Mouse (Mus musculus): ENCODE results near the gene Smyd3. TPM values are rescaled to one million over a fixed set of nuclear protein-coding genes. Genes with fewer than 3 reads are reported as not detected.
A peak's percentile ranks its signal among the peaks of the same experiment; 100 is the strongest.

Gene Smyd3
- polyA plus RNA-seq, 1 experiment from 2014 or later: 22.3 TPM

GRCm38 (mm10) chr1:179506530-179507315 is 11.1 kb downstream of the Smyd3 start:
- no peak overlapping the region for H3K27ac ChIP-seq (ENCODE audit: low read depth)
- DNase-seq (ENCODE audit: low spot score) (no peak), ATAC-seq (replicated peaks; ENCODE audit: low FRiP score, low TSS enrichment, low read depth) (peak; percentile 72)
- no peak overlapping the region for H3K9ac ChIP-seq (ENCODE audit: low read length)
- H3K4me2 ChIP-seq (ENCODE audit: low read length): no peak overlapping the region
- H3K27me3 ChIP-seq (replicated peaks; ENCODE audit: control insufficient read depth, insufficient read depth, low read length): no peaks in the 10 kb centered on the region
- 62% methylated on average over 9 of the region's 9 CpGs for WGBS
- H3K4me1 ChIP-seq (replicated peaks; ENCODE audit: control insufficient read depth, insufficient read depth, low read length): no peaks in the 10 kb centered on the region
- no peaks in the 10 kb centered on the region for H3K36me3 ChIP-seq (ENCODE audit: control insufficient read depth, insufficient read depth, low read length)
- H3K4me3 ChIP-seq (ENCODE audit: low read depth, low read length): no peak overlapping the region
- no peaks in the 10 kb centered on the region for H3K9me3 ChIP-seq (ENCODE audit: control insufficient read depth, low read length)

GRCm38 (mm10) chr1:179502565-179502964 is 15.3 kb downstream of the Smyd3 start:
- Histone ChIP-seq H3K36me3 (ENCODE audit: control insufficient read depth, insufficient read depth, low read length) (no peaks in the 10 kb centered on the region), H3K4me3 (ENCODE audit: low read depth, low read length) (no peak overlapping the region), H3K27me3 (replicated peaks; ENCODE audit: control insufficient read depth, insufficient read depth, low read length) (no peaks in the 10 kb centered on the region), H3K9ac (ENCODE audit: low read length) (no peak overlapping the region), H3K27ac (ENCODE audit: low read depth) (no peak overlapping the region), H3K4me1 (replicated peaks; ENCODE audit: control insufficient read depth, insufficient read depth, low read length) (no peaks in the 10 kb centered on the region), H3K4me2 (ENCODE audit: low read length) (no peak overlapping the region), H3K9me3 (ENCODE audit: control insufficient read depth, low read length) (no peaks in the 10 kb centered on the region)
- WGBS: 19% methylated on average over 3 of the region's 3 CpGs
- DNase-seq (ENCODE audit: low spot score): no peak
- no peak for ATAC-seq (replicated peaks; ENCODE audit: low FRiP score, low TSS enrichment, low read depth)

- Histone ChIP-seq H3K36me3 (ENCODE audit: control insufficient read depth, insufficient read depth, low read length) (no peaks in the 10 kb centered on the region), H3K27ac (ENCODE audit: low read depth) (peak overlapping the region; percentile 57), H3K4me3 (ENCODE audit: low read depth, low read length) (no peak overlapping the region), H3K9me3 (ENCODE audit: control insufficient read depth, low read length) (no peaks in the 10 kb centered on the region), H3K9ac (ENCODE audit: low read length) (no peak overlapping the region), H3K4me2 (ENCODE audit: low read length) (no peak overlapping the region), H3K27me3 (replicated peaks; ENCODE audit: control insufficient read depth, insufficient read depth, low read length) (no peaks in the 10 kb centered on the region), H3K4me1 (replicated peaks; ENCODE audit: control insufficient read depth, insufficient read depth, low read length) (no peaks in the 10 kb centered on the region)
- 31% methylated on average over 3 of the region's 3 CpGs for WGBS
- ATAC-seq (replicated peaks; ENCODE audit: low FRiP score, low TSS enrichment, low read depth) (no peak; the same call in 1 of the 2 replicates), DNase-seq (ENCODE audit: low spot score) (no peak)
Measured at GRCm38 (mm10) chr1:179499257-179499656, 18.6 kb downstream of the Smyd3 start.

GRCm38 (mm10) chr1:179492908-179493307 is 24.9 kb downstream of the Smyd3 start:
- H3K36me3 ChIP-seq (ENCODE audit: control insufficient read depth, insufficient read depth, low read length): no peaks in the 10 kb centered on the region
- no peaks in the 10 kb centered on the region for H3K4me1 ChIP-seq (replicated peaks; ENCODE audit: control insufficient read depth, insufficient read depth, low read length)
- no peak overlapping the region for H3K4me2 ChIP-seq (ENCODE audit: low read length)
- ATAC-seq (replicated peaks; ENCODE audit: low FRiP score, low TSS enrichment, low read depth) (no peak), DNase-seq (ENCODE audit: low spot score) (no peak)
- H3K9me3 ChIP-seq (ENCODE audit: control insufficient read depth, low read length): peaks cover 4% of the 10 kb centered on the region; the same call in 1 of the 2 replicates
- 81% methylated on average over 5 of the region's 5 CpGs for WGBS
- H3K27me3 ChIP-seq (replicated peaks; ENCODE audit: control insufficient read depth, insufficient read depth, low read length): no peaks in the 10 kb centered on the region
- no peak overlapping the region for H3K9ac ChIP-seq (ENCODE audit: low read length)
- no peak overlapping the region for H3K27ac ChIP-seq (ENCODE audit: low read depth)
- no peak overlapping the region for H3K4me3 ChIP-seq (ENCODE audit: low read depth, low read length)

- H3K27ac ChIP-seq (ENCODE audit: low read depth): no peak overlapping the region
- WGBS: 90% methylated on average over 5 of the region's 5 CpGs
- ATAC-seq (replicated peaks; ENCODE audit: low FRiP score, low TSS enrichment, low read depth): no peak
Measured at GRCm38 (mm10) chr1:179488520-179488919, 29.3 kb downstream of the Smyd3 start.

GRCm38 (mm10) chr1:179487990-179488389 is 29.9 kb downstream of the Smyd3 start:
- Histone ChIP-seq H3K4me2 (ENCODE audit: low read length) (no peak overlapping the region), H3K4me1 (replicated peaks; ENCODE audit: control insufficient read depth, insufficient read depth, low read length) (0 out of 2 replicates have a peak, but pooled peaks cover 5% of the 10 kb centered on the region), H3K9me3 (ENCODE audit: control insufficient read depth, low read length) (peaks cover 4% of the 10 kb centered on the region; the same call in 1 of the 2 replicates), H3K9ac (ENCODE audit: low read length) (no peak overlapping the region), H3K27me3 (replicated peaks; ENCODE audit: control insufficient read depth, insufficient read depth, low read length) (no peaks in the 10 kb centered on the region), H3K36me3 (ENCODE audit: control insufficient read depth, insufficient read depth, low read length) (no peaks in the 10 kb centered on the region), H3K4me3 (ENCODE audit: low read depth, low read length) (no peak overlapping the region), H3K27ac (ENCODE audit: low read depth) (no peak overlapping the region)
- DNase-seq (ENCODE audit: low spot score) (no peak), ATAC-seq (replicated peaks; ENCODE audit: low FRiP score, low TSS enrichment, low read depth) (no peak)
- 41% methylated on average over 5 of the region's 5 CpGs for WGBS

More at GRCm38 (mm10) chr1:179488520-179488919, 29.3 kb downstream of the Smyd3 start:
- Histone ChIP-seq H3K36me3 (ENCODE audit: control insufficient read depth, insufficient read depth, low read length) (no peaks in the 10 kb centered on the region), H3K4me1 (replicated peaks; ENCODE audit: control insufficient read depth, insufficient read depth, low read length) (0 out of 2 replicates have a peak, but pooled peaks cover 5% of the 10 kb centered on the region), H3K27me3 (replicated peaks; ENCODE audit: control insufficient read depth, insufficient read depth, low read length) (no peaks in the 10 kb centered on the region), H3K9me3 (ENCODE audit: control insufficient read depth, low read length) (peaks cover 4% of the 10 kb centered on the region; the same call in 1 of the 2 replicates), H3K4me3 (ENCODE audit: low read depth, low read length) (no peak overlapping the region), H3K9ac (ENCODE audit: low read length) (no peak overlapping the region), H3K4me2 (ENCODE audit: low read length) (no peak overlapping the region)
- no peak for DNase-seq (ENCODE audit: low spot score)

GRCm38 (mm10) chr1:179487238-179487637 is 30.6 kb downstream of the Smyd3 start:
- H3K9me3 ChIP-seq (ENCODE audit: control insufficient read depth, low read length): peaks cover 4% of the 10 kb centered on the region; the same call in 1 of the 2 replicates
- 81% methylated on average over 2 of the region's 2 CpGs for WGBS
- H3K4me1 ChIP-seq (replicated peaks; ENCODE audit: control insufficient read depth, insufficient read depth, low read length): 0 out of 2 replicates have a peak, but pooled peaks cover 5% of the 10 kb centered on the region
- no peak for ATAC-seq (replicated peaks; ENCODE audit: low FRiP score, low TSS enrichment, low read depth)
- H3K36me3 ChIP-seq (ENCODE audit: control insufficient read depth, insufficient read depth, low read length): no peaks in the 10 kb centered on the region
- H3K4me3 ChIP-seq (ENCODE audit: low read depth, low read length): no peak overlapping the region
- no peak overlapping the region for H3K27ac ChIP-seq (ENCODE audit: low read depth)
- H3K4me2 ChIP-seq (ENCODE audit: low read length): no peak overlapping the region
- no peak overlapping the region for H3K9ac ChIP-seq (ENCODE audit: low read length)
- DNase-seq (ENCODE audit: low spot score): no peak
- H3K27me3 ChIP-seq (replicated peaks; ENCODE audit: control insufficient read depth, insufficient read depth, low read length): no peaks in the 10 kb centered on the region

- no peak overlapping the region for H3K4me2 ChIP-seq (ENCODE audit: low read length)
- no peak overlapping the region for H3K4me3 ChIP-seq (ENCODE audit: low read depth, low read length)
- H3K4me1 ChIP-seq (replicated peaks; ENCODE audit: control insufficient read depth, insufficient read depth, low read length): 0 out of 2 replicates have a peak, but pooled peaks cover 5% of the 10 kb centered on the region
- H3K27me3 ChIP-seq (replicated peaks; ENCODE audit: control insufficient read depth, insufficient read depth, low read length): no peaks in the 10 kb centered on the region
- H3K9ac ChIP-seq (ENCODE audit: low read length): no peak overlapping the region
- H3K27ac ChIP-seq (ENCODE audit: low read depth): no peak overlapping the region; the same call in 1 of the 2 replicates
- H3K36me3 ChIP-seq (ENCODE audit: control insufficient read depth, insufficient read depth, low read length): no peaks in the 10 kb centered on the region
- no peak for DNase-seq (ENCODE audit: low spot score)
- WGBS: 28% methylated on average over 3 of the region's 3 CpGs
- ATAC-seq (replicated peaks; ENCODE audit: low FRiP score, low TSS enrichment, low read depth): no peak; the same call in 1 of the 2 replicates
- H3K9me3 ChIP-seq (ENCODE audit: control insufficient read depth, low read length): peaks cover 4% of the 10 kb centered on the region; the same call in 1 of the 2 replicates
Measured at GRCm38 (mm10) chr1:179485784-179486540, 31.9 kb downstream of the Smyd3 start.
